Mouse (Mus musculus) layer of hippocampus, postnatal 10 days (tissue): ENCODE measurements around the gene Ttc12. TPM values are rescaled to one million over a fixed set of nuclear protein-coding genes. Genes with fewer than 3 reads are reported as not detected.

ENCODE experiments used
- DNase-seq, 2 experiments: peaks; one replicate each; pipeline ENCODE4 v3.0.0; 2021; ENCODE audit warnings: low spot score in 2 of 2
- total RNA-seq, 2 experiments: library from RNA; stranded (reverse); gene quantifications; 2 replicates each; pipeline ENCODE4 v1.2.3; 2021

The Ttc12 gene
- total RNA-seq, 2 experiments from 2014 or later, result 2.3 to 2.4 TPM

DNA sequence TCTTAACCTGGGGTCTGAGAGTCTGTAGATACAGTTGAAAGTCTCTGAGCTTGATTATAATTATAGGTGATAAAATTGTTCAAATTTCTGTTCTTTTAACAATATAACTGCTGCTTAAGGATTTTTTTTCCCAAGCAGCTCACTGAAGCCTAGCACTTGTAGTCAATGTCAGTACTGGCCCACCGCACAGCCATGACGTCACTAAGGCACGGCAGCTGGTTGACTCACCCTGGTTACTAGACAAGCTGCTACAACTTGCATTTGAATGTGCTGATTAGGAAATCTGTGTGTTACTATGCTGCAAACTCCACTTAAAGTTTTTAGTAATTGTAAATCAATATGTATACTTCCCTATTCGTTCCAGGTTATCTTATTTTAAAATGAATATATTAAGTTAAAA lies 4.6 kb upstream of the Ttc12 start:
- DNase-seq, result peak; percentile 33 to 34

DNA sequence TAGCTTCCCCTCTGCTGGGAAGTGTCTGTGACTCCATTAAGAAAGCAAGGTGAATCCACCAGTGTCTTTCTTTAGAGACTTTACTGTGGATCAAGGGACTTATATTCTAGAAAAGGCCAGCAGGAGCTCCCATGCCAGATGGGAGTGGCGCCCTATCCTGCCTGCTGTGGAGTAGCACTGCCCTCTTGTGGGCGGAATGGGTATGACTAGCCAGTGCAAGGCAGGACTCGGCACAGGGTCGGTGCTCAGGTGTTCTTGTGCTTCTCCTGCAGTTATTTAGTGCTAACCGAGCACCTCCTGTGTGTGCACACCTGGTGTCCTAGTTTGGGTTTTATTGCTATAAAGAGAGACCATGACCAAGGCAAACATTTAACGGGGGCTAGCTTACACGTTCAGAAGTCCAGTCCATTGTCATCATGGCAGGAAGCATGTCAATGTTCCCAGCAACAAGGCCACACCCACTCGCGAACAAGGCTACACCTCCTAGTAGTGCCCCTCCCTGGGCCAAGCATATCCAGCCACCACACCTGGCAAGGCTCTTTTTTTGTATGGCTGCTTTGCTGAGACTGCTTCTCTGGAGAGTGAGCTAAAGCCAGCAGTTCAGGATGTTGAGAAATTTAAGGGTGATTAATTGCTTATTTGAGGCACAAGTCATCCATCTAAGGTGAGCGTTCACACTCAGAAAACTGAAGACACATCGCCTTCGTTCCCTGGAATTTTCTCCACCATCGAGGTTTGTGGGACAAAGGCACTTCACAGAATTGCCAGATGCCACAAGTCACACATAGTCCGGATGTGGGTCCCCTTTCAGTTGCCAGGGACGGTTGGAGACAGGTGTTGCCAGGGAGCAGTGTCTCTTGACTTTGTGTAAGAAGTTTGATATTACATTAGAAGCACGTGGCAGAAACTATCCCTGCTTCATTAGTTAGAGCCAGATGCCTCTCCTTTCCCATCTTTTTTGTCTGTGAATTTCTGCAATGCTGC lies 3.2 kb upstream of the Ttc12 start:
- peak; percentile 93 to 94 for DNase-seq

DNA sequence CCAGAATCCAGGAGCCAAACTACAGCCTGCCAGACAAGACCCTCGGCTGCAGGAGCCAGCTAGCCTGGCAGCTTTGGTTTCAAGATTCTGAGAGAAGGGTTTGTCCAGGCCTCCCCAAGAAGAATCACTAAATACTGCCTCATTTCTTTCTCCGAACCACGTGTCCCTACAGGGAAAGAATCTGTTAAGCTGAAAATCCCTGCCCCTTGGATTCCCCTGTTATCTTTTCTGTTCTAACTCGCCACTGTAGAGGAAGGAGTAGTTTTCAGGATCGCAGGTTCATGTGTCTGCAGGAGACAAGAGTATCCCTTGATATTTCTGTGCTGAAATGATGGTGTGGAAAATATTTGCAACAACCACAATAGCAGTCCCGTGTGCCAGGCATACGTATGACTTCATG lies 2.2 kb upstream of the Ttc12 start:
- DNase-seq, result peak in 1 of 2 experiments; percentile 8

DNA sequence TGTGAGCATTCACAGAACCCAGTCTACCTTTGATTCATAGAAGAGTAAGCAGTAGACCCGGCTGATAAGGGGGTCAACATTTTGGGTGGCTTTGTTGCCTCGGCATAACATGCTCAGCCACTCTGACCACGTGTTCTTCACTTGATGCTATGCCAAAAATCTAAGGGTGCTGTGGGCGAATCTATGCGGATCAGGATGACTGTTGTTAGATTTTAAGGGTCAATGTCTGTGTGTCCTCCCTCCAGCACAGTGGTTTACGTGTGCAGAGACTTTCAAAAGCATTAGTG lies 1.6 kb upstream of the Ttc12 start:
- DNase-seq, result no peak

DNA sequence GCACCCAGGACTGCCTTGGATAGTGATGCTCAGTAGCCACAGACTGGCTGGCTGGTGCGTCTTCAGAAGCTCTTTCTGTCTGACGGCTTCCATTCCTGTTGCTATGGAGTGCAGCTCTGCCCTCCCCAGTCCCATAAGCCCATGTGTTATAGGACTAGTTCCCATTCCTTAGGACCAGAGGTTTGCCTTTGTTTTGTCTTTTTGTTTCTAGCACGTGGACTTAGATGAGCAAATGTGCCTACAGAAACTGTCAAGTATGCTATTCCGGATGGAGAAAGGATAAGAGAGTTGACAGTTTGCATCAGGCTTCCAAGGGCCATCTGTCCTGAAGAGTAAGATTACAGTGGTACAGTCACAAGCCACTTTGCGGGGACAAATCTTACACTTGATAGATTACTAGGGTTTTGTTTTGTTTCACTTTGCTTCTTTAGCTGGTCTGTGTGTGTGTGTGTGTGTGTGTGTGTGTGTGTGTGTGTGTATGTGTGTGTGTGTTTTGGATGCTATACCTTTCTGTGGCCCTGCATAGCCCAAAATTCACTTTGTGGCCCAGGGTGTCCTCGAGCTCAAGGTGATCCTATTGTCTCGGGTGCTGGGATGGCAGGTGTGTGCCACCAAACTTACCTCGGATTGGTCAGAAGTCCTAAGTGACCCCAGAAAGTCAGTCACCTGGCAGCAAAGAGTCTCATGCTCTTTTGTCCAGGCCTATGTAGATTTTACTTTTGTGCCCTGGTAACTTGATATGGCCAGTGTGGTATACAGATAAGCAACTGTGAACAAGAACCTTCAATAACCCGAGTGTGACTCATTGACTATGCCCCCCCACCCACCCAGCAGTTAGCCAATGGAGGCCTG lies 1.0 kb upstream of the Ttc12 start:
- DNase-seq, result peak; percentile 7 to 8

DNA sequence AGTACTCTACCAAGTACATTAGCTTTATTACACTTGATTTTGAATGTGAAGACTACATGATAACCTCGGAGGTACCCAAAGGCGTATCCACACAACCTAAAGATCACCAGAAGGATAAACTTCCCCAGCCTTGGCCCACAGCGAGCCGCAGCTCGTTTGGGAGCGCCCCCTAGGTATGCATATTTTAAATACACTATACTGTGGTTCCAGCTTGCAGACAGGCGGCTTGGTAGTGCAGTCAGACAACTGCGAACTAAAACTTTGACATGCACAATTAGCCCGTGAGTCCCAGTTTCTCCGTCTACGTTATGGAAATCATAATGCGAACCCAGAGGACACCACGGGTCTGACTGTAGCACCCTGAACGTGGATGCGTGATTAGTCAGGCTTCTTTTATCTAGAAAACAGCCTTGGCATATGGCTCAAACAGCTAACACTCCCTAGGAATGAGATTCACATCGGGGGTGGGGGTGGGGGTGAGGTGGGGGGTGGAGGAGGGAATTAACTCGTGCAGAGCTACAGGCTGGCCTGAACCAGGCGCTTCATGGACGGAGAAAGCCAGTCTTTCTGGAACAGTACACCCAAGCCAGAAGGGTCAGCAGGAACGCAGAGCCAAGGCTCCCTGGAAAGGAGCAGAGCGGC lies 654 bp downstream of the Ttc12 start:
- DNase-seq, result peak in 1 of 2 experiments; percentile 57

DNA sequence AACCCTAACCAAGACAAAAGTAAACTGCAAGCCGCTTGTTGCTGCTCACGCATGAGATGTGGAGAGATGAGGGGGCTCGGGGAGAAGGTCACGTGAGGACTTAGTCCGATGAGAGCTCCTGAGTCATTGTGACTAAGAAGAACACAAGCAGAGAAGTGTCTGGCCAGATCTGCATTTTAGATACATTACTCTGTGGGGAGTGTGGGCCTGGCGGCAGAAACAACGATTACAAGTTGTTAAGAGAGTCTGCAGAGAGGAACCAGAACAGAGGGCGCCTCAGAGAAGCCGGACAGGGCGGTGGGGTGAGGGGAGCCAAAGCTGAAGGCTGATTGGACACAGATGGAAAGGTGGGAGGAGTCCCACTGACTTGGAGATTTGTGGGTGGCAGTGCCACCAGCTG lies 2.7 kb downstream of the Ttc12 start:
- no peak for DNase-seq

DNA sequence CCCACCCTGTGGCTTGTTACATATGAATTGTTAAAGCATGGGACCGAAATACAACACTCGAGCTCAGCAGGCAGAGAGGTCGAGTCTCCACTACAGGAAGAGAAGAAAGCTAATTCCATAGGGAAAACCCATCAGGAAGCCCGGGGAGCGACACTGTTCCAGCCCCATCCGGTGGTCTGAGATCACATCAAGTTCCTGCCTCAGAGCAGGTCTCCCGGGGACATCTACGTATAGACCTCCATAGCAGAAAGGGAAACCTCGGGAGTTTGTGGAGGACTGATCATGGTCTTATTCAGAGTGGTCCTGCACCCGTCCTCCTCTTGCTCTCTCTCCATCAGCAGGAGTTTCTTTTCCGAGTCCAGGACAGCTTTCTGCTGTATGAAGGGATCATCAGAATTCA lies 13.9 kb downstream of the Ttc12 start:
- DNase-seq, result no peak

DNA sequence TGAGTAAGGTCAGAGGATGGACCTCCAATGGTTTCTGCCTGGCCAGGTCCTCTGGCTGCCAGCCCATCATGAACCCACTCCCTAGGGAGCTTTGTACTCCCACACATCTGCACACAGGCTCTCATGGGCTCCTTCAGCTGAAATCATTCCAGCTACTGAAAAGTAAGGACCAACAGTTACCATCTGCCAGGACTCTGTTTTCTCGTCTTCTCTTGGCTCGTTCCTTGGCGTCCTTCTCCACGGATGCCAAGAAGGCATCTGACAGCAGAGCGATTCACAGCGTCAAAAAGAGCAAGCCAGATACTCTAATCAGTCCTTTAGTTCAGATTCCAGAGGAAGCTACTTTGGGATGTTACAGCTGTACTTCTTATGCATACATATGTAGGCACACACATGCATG lies 15.1 kb downstream of the Ttc12 start:
- DNase-seq, result no peak

DNA sequence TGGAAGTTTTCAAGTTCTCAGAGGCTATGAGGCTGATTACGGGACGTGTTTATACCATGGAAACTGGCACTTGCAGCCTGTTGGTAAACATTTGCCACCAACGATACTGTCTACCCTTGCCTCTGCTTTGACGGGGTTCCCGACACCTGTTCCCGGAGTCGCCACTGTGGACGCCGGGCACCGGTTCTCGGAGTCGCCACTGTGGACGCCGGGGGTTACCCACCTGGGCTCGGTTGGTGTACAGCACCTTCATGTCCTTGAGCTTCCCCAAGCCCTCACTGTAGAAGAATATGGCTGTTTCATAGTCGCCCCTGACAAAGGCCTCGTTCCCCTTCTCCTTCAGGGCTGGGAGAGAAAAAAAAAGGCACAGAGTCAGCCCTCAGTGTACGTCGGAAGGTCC lies 16.0 kb downstream of the Ttc12 start:
- DNase-seq, result no peak

DNA sequence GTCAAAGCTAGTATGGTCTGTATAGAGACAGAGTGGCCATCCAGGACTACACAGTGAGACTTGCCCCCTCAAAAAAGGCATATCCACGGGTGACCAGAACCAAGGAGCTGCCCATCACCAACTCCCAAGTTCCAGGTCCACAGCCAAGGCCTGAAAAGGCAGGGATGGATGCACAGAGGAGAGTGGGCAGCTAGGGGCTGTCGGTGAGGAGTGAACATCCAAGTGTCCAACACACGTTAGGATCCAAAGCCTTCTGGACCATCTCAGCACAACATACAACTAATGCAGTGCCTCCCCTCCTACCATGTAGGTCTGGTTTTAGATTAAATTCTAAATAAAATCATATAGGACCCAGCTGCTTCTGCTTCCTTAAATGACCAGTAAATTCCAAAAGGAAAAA lies 29.9 kb downstream of the Ttc12 start:
- DNase-seq, result no peak

DNA sequence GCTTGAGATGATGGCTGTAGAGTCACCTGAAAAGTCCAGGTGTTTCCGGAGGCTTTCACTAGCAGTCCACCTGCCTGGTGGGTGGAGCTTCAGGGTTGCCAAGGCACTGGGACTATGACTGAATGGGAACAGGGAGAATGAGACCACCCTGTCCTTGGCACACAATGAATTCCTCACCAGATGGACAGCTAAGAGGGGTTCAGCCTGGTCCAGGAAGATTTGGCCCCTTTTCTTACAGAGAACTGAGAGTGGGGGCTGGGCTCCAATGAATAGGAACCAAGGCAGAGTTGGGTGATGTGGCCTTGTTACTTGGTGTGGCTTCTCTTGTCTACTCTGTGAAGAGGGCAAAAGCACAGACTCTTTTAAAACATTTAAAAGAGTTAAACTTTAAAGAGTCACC lies 33.6 kb downstream of the Ttc12 start:
- no peak for DNase-seq

DNA sequence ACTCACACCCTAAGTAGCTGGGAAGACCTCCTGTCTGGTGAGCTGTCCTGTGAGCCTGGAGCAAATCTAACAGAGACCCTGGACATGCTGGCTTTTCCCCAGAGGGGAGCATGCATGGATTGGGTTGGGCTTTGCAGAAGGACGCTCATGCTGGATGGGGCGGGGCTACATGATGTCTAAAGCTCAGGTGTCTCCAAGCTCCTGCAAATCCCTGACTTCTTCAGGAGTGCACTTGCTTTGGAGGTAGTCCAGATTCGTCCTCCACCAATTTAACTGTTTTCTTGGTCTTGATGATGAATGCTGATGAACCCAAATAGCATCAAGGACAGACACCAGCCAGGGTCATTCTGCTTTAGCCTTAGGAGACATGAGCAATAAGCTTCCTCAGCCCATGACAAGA lies 35.5 kb downstream of the Ttc12 start:
- no peak for DNase-seq

DNA sequence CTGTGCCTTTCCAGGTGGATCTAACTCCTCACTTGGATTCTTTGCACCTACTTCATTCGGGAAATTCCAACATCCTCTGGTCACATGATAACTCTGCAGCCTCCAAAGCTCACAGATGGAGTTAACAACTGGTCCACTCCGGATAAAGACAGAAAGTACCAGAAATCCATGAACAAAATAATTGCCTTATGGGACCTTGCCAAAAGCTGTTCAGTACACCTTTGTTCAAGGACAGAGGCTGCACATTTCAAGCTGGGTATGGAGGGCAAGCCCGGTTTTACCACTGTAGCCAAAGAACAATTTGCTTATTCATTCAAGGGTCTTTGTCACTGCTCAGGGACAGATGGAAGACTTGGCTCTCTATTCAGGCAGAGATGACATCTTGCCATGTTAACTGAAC lies 43.4 kb downstream of the Ttc12 start:
- no peak for DNase-seq

DNA sequence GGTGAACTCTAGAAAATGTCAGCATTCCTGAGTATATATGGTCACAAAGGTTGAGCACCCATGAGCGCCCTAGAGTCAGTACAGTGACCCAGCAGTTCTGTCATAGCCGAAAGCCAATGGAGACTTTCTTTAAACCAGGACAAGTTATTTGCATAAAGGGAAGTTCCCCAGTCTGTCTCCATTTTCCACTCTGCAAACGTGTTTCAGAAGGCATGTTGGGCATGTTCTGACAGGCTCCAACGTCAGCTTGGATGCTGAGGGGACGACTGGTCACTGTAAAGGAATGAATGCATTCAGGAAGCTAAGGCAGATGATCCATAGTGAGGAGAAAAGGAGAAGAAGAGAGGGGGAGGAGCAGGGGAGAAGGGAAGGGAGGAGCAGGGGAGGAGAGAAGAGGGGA lies 58.5 kb downstream of the Ttc12 start:
- no peak for DNase-seq

DNA sequence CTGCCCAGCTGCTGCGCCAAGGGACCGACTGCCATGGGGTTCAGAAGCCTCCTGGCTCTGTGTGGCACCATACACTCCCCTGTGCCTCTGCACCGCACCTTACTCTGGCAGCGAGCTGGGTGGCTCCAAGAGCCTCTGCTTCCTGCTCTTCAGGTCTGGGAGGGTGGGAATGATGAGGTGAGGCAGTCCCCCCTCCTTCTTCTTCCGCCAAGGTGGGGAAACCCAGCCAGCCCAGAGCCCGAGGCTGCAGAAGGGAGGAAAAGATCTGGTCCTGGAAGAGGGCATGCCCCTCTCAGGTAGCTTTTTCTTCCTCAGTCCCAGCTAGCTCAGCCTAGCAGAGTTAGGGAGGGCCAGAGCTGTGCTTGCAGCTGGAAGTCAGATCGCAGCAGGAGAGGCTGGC lies 59.1 kb downstream of the Ttc12 start, which contains the start of gene Ankk1:
Gene Ankk1, minus strand, starts transcription at position 101 of the 400 bp plus-strand sequence.
- no peak for DNase-seq

DNA sequence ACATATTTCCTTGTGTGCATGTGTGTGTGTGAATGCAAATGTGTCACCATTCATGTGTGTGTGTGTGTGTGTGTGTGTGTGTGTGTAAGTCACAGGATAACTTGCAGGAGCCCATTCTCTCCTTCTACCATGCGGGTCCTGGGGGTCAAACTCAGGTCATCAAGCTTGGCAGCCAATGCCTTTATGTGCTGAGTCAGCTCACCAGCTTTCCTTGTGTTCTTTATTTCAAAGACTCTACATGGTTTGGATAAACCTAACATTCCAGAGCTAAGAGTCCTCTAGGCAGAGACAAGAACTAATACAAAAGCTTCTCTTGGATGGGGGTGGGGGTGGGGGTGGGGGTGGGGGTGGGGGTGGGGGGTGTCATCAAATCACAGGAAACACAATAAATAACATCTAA lies 60.4 kb downstream of the Ttc12 start:
- no peak for DNase-seq

DNA sequence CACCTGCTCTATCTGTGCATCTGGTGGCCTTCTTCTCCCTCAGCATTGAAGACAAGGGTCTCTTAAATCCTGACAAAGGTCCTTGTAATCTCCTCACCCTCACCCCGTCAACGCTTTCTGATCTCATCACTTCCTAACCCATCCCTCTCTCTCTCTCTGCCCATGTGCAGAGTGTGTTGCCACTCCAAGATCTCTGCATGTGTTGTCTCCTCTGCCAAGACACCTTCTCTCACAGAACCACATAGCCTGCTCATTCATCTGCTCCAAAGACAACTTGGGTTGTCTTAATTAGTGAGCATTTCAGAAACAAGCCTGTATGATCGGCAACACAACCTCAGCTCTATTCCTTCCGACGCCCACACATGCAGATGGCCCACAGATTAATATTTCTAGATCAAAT lies 62.2 kb downstream of the Ttc12 start:
- no peak for DNase-seq

DNA sequence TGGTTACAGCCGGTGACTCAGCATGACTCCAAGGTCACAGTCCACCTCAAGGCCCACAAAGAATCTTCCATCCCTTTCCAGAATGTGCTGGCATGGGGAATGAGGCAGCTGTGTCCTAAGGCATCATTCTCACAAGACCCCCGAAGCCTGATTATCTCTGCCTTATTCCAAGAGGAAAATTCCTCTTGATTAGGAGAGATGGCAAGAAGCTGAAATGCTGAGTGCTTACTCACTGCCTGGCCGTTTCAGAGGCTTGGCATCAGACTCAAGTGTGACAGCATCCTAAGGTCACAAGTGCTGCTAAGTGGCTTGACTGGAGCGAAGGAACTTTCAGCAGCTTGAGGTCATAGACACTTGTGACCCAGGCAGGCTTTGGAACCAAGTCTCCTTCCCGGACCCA lies 75.4 kb downstream of the Ttc12 start:
- DNase-seq, result no peak

DNA sequence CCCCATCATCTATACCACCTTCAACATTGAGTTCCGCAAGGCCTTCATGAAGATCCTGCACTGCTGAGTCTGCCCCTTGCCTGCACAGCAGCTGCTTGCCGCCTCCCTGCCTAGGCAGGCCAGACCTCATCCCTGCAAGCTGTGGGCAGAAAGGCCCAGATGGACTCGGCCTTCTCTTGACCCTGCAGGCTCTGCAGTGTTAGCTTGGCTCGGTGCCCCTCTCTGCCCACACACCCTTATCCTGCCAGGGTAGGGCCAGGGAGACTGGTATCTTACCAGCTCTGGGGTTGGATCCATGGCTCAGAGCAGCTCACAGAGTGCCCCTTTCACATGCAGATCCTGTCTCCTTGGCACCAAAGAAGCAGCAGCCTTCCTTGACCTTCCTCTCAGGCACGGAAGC lies 79.0 kb downstream of the Ttc12 start:
- DNase-seq, result no peak

DNA sequence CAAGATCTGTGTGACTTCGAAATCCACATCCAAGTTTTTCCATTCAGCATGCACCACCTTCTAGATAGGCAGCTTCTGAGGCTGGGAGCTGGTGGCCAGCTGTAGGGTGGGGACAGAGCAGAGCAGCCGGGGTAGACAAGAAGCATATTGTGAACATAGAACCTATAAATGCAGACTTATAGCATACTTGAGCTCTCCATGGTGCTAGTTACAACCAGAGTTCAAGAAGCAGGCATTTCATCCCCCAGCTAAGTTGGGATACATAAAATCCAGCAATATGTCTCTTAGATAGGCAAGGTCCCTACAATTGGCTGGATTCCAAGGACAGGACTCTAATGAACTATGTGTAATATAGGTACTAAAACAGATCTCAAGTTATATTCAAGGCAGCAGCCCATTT lies 82.3 kb downstream of the Ttc12 start:
- no peak for DNase-seq

DNA sequence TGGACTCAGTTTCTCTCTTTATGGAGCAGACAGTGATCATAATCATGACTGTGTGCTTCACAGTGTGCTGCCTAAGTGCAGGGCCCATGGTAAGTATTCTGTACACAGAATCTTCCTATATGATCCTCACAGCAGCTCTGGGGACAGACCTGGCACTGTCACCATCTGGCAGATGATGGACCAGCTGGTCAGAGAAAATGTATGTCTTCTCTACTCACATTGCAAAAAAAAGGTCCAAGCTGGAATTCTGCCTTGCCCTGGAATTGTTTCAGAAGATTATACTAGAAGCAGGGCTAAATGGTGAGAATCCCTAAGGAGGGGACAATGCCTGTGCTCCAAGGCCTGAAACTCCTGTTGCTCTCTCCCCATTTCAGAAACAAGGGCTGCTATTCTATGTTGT lies 90.0 kb downstream of the Ttc12 start:
- DNase-seq, result no peak
